Mouse (Mus musculus) spleen, embryonic (tissue): ENCODE results near the gene Gpd2.

ENCODE experiments used
- CTCF ChIA-PET: fragments of 350-600 bp; sonication (Branson Sonifier 250); formaldehyde crosslinking; loops from one replicate; lab custom pipeline; 2022; lab: Charles Lee

Gpd2 gene

DNA sequence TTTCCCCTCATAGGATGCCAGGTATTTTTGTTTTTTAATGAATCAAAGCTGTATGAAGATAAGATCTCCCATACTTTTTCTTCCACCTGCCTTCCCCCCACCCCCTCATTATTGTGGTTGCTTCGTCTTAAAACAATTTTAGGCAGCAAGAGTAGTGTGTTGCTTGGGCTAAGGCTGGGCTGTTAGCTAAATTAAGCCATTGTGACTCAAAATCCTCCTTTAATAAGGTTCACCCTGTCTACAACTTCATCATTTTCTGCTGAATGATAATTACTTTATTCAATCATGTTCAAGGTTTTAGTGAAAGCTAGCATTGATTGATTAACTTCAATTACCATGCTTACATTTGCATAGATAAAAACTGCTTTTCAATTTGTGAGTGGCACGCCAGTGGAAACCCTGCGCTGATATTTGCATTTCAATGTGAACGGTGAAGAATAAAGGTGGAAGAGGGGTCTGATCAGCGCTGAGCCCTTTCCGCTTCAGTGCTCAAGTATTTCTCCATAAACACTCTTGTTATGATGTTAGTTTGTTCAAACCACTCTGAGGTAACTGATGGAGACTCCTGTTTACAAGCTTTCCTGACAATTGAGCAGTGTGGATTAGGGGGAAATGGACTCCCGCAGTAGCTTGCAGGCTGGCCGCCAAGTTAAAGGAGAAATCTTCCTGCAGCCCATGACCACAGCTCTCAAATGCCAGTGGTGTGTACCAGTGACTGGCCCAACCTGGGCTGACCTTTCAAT, 140.9 kb downstream of the Gpd2 start:
- CTCF ChIA-PET: no interaction called here

- CTCF ChIA-PET: no interaction called here
Measured at GRCm38 (mm10) chr2:57384625-57385024, 147.2 kb downstream of the Gpd2 start.

GRCm38 (mm10) chr2:57387816-57388215, 150.4 kb downstream of the Gpd2 start:
- CTCF ChIA-PET: no interaction called here

DNA sequence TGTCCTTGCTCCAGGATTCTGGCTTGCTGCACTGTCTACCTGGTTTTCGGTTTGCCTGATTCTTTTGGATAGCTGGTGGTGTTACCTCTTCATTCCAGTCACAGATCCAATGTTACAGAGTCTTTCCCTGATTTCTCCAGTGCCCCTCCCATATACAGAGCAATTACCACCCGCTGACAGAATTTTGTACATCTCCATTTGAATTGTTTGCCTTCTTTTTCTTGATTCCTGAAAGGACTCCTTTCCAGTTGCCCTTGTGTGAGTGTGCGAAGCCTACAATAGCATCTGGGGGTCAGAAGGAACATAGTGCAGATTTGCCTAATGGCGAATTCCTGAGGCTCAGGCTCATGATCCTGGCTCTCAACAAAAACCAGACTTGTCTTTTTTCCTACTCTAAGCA, 157.6 kb downstream of the Gpd2 start:
- CTCF ChIA-PET: no interaction called here

DNA sequence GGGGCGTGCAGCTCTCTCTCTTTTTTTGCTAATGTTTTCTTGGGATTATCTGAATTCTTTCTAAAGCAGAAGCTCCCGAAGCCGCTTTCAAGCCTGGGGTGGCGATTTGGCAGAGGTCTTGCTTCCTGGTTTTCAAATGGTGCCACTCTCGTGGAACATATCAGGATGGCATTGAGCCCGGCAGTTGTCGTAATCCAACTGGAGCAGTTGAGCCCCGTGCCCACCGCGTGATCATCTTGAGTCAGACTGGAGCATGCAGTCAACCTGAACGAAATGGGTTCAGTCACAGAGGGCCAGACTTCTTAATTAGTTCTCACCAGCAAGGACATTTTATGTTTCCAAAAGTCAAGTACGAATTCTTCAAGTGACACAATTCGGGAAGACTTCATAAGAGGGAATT, 158.6 kb downstream of the Gpd2 start:
- CTCF ChIA-PET: no interaction called here

- CTCF ChIA-PET: interaction anchor here (0.7 kb wide), 1 partner anchor 102 kb away, joined by 5 read pairs; no protein-coding TSS in a partner anchor
Measured at GRCm38 (mm10) chr2:57397727-57398126, 160.3 kb downstream of the Gpd2 start.

GRCm38 (mm10) chr2:57407414-57408019, 170.1 kb downstream of the Gpd2 start:
- CTCF ChIA-PET: no interaction called here

DNA sequence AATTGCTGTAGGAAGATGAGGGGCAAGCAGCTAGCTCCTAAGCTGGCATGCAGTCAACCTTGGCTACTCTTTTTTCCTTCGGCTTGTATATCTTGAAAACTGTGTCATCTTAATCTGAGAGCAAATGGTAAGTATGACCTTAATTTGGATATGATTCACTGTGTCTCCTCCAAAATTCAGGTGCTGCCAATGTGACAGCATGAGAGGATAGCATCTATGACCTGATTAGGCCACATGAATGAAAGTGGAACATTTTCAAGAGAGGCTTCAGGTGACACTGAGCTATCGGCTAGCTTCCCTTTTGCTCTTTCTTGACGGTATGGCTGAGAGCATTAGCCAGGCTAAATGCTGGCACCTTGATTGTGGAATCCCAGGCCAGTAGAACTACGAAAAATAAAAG, 171.0 kb downstream of the Gpd2 start:
- CTCF ChIA-PET: no interaction called here

- CTCF ChIA-PET: no interaction called here
Measured at GRCm38 (mm10) chr2:57411551-57411950, 174.1 kb downstream of the Gpd2 start.

DNA sequence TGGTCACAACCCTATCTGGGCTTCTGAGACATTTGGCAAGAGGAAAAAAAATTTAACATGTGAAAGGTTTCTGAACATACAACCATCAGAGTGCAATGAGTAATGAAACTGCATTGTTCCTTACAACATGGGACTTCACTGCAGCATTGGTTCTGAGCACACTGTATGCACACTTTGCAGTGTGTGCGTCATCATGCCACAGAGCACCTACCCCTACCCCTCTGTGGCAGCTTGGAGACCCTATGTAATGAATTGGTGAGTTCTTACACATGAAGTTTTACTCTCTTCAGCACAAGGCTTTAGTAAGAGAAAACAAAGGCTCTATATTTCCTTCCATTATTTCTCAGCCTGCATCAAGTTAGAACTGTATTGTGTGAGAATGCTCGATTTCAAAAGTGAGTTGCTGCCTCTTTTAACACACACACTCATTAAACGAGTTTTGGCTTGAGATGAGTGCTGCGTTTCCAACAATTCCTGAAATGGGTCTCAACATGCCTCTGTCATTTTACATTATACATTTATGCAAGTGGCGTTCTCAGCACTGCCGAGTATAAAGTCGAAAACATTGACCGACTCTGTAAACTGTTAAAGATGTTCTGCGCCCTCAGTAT, 177.2 kb downstream of the Gpd2 start:
- CTCF ChIA-PET: no interaction called here

DNA sequence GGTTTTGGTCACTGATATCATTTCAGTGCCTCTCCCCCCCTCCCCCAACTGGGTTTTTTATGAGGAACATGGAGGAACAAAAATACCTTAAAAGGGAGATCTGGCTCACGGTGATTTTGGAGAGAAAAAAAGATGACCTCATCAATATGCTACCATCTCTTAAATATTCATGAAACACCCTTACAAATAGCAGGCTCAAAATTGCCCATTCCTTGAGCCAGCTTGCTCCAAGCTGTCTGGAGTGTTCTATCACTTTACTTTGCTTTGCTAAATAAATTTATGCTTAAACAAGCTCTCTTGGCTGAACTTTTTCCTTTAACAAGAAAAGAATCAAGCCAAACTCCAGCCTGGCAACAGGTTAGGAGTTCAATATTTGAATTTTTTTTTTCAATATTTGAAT, 179.3 kb downstream of the Gpd2 start:
- CTCF ChIA-PET: no interaction called here
